Mouse (Mus musculus): Measurements from ENCODE around the gene Krtap13-1. TPM values are rescaled to one million over a fixed set of nuclear protein-coding genes. Genes with fewer than 3 reads are reported as not detected.
"Not testable (repeated sequence)": the region's sequence is repeated elsewhere in the genome, so short reads cannot be mapped to it uniquely, and the experiment has no call there.

Krtap13-1 gene
- polyA plus RNA-seq, 1 experiment from 2014 or later = not detected

DNA sequence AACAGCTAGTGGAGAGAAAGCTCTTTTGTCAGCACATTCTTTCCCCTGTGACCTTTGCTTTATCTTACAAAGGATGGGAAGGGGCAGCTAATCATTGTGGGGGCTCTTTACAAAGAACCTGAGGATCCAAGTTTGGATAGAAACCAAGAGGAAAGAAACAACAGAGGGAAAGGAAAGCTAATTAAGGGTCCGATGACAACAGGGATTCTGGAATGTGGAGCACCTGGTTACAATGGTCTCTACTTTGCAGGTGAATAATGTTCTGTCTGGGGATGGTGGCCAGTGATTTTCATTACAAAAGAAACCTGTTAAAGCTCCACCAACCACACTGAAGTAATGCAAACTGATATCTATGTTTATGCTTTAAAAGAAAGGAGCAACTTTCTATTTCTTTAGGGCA, 8.6 kb upstream of the Krtap13-1 start:
- H3K27me3 ChIP-seq (ENCODE audit: control insufficient read depth, insufficient read depth, low read length) = no peaks in the 10 kb centered on the region
- no peaks in the 10 kb centered on the region for H3K9me3 ChIP-seq (replicated peaks; ENCODE audit: control insufficient read depth, low read length)
- WGBS = 41% methylated on average over 1 of the region's 1 CpGs
- H3K4me1 ChIP-seq (ENCODE audit: control insufficient read depth, insufficient read depth, low read length) = no peaks in the 10 kb centered on the region
- no peaks in the 10 kb centered on the region for H3K36me3 ChIP-seq (ENCODE audit: control insufficient read depth, insufficient read depth, low read length)
- H3K4me3 ChIP-seq (replicated peaks; ENCODE audit: low read length) = no peak overlapping the region
- H3K27ac ChIP-seq (ENCODE audit: low read length) = no peak overlapping the region
- H3K9ac ChIP-seq (ENCODE audit: low read length) = no peak overlapping the region
- H3K4me2 ChIP-seq (ENCODE audit: low read depth, low read length) = no peak overlapping the region
- ATAC-seq (ENCODE audit: insufficient read depth, low FRiP score) = no peak

DNA sequence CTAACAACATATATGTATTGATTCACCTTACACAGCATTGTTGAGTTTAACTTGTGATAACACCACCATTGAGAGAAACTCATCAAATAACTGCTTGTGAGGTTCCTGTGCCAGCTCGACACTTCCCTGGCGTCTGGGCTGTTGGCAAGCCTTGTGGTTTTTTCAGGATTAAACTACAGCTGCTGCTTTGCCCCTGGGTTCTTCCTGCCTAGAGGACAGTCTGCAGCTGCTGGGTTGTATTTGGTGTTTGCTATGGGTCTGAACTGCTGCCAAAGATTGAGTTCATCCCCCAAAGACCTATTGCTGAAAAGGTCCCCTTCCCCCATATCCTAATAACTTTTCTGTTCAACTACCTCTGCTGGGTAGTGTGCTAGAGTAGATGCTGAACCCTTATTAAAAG, 6.7 kb downstream of the Krtap13-1 start:
- Histone ChIP-seq H3K4me2 (ENCODE audit: low read depth, low read length) (no peak overlapping the region), H3K4me3 (replicated peaks; ENCODE audit: low read length) (no peak overlapping the region), H3K9ac (ENCODE audit: low read length) (no peak overlapping the region), H3K9me3 (replicated peaks; ENCODE audit: control insufficient read depth, low read length) (no peaks in the 10 kb centered on the region), H3K27me3 (ENCODE audit: control insufficient read depth, insufficient read depth, low read length) (no peaks in the 10 kb centered on the region), H3K27ac (ENCODE audit: low read length) (no peak overlapping the region), H3K4me1 (ENCODE audit: control insufficient read depth, insufficient read depth, low read length) (no peaks in the 10 kb centered on the region), H3K36me3 (ENCODE audit: control insufficient read depth, insufficient read depth, low read length) (no peaks in the 10 kb centered on the region)
- WGBS = 49% methylated on average over 2 of the region's 2 CpGs
- ATAC-seq (ENCODE audit: insufficient read depth, low FRiP score) = no peak

DNA sequence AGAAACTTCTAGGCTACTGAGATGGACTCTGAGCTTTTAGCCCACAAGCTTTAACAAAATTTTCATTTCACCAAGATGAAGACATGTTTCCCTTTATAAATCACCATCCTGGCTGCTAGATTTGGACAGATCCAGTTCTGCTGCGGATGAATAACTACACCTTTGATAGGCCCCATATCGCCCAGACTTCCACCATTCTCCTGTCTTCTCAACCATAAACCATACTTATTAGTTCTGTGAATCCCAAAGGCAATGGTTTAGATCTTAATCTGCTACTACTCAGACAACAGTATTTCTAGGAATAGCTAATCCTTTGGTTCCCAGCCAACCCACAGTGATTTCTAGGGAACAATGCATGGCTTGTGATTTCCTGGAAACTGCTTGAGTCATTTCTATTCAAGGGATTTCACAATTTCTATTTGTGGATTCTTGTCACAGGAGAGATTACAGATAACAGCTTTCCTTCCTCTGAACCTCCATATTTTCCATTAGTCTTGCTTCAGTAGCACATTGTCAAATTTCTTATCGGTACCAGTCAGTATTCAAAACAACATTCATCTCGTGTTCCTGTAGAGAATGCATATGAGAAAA, 16.2 kb downstream of the Krtap13-1 start:
- no peak for ATAC-seq (ENCODE audit: insufficient read depth, low FRiP score)
- H3K36me3 ChIP-seq (ENCODE audit: control insufficient read depth, insufficient read depth, low read length) = no peaks in the 10 kb centered on the region
- H3K9me3 ChIP-seq (replicated peaks; ENCODE audit: control insufficient read depth, low read length) = no peaks in the 10 kb centered on the region
- H3K27ac ChIP-seq (ENCODE audit: low read length) = no peak overlapping the region
- H3K4me3 ChIP-seq (replicated peaks; ENCODE audit: low read length) = no peak overlapping the region
- H3K27me3 ChIP-seq (ENCODE audit: control insufficient read depth, insufficient read depth, low read length) = no peaks in the 10 kb centered on the region
- H3K4me1 ChIP-seq (ENCODE audit: control insufficient read depth, insufficient read depth, low read length) = no peaks in the 10 kb centered on the region
- 77% methylated on average over 4 of the region's 4 CpGs for WGBS
- H3K4me2 ChIP-seq (ENCODE audit: low read depth, low read length) = no peak overlapping the region
- H3K9ac ChIP-seq (ENCODE audit: low read length) = no peak overlapping the region

DNA sequence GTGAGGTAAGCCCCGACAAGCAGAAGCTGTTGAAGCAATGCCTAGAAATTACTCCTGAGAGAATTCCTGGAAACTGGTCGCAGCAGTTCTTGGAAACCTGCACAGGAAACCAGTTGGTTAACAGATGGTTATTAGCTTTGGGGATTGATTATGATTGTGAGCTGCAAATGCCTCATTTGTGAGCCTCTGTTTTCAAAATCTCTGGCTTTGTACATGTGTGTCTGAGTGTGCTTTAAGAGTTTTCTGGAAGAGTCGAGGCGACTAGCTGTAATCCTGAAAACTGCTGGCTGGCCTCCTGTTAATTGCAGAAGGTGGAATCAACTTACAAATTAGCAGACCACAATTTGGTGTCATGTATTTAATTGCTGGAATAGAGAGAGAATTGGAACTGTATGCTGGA, 19.3 kb downstream of the Krtap13-1 start:
- Histone ChIP-seq H3K4me2 (ENCODE audit: low read depth, low read length) (no peak overlapping the region), H3K9ac (ENCODE audit: low read length) (no peak overlapping the region), H3K36me3 (ENCODE audit: control insufficient read depth, insufficient read depth, low read length) (no peaks in the 10 kb centered on the region), H3K27ac (ENCODE audit: low read length) (no peak overlapping the region), H3K9me3 (replicated peaks; ENCODE audit: control insufficient read depth, low read length) (no peaks in the 10 kb centered on the region), H3K4me1 (ENCODE audit: control insufficient read depth, insufficient read depth, low read length) (no peaks in the 10 kb centered on the region), H3K27me3 (ENCODE audit: control insufficient read depth, insufficient read depth, low read length) (no peaks in the 10 kb centered on the region), H3K4me3 (replicated peaks; ENCODE audit: low read length) (no peak overlapping the region)
- WGBS = 72% methylated on average over 4 of the region's 4 CpGs
- no peak for ATAC-seq (ENCODE audit: insufficient read depth, low FRiP score)

DNA sequence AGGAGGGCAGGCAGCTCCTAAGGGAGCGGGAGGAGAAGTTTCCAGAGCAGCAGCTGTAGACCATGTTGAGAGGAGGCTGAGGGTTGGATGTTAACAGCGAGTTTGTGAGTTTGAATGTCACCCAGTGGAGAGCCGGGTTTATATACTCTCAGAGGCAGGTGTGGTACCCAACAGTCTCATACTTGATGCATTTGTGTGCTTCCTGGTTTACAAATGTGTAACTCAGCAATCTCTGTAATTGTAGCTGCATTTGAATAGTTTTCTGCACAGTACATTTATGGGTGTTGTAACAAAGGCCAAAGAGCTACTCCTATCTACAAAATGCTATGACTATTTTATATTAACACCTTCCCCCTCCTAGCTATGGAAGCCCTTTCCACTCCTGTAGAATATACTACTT, 22.9 kb downstream of the Krtap13-1 start, which contains the start of gene Krtap13:
Gene Krtap13 (minus strand): TSS at position 101 of the 400 bp plus-strand sequence.
- not testable (repeated sequence) for H3K36me3 ChIP-seq (ENCODE audit: control insufficient read depth, insufficient read depth, low read length); H3K4me2 ChIP-seq (ENCODE audit: low read depth, low read length); H3K27ac ChIP-seq (ENCODE audit: low read length); H3K4me3 ChIP-seq (replicated peaks; ENCODE audit: low read length); H3K27me3 ChIP-seq (ENCODE audit: control insufficient read depth, insufficient read depth, low read length); ATAC-seq (ENCODE audit: insufficient read depth, low FRiP score); H3K9me3 ChIP-seq (replicated peaks; ENCODE audit: control insufficient read depth, low read length); H3K4me1 ChIP-seq (ENCODE audit: control insufficient read depth, insufficient read depth, low read length); H3K9ac ChIP-seq (ENCODE audit: low read length)
- 70% methylated on average over 3 of the region's 3 CpGs for WGBS

DNA sequence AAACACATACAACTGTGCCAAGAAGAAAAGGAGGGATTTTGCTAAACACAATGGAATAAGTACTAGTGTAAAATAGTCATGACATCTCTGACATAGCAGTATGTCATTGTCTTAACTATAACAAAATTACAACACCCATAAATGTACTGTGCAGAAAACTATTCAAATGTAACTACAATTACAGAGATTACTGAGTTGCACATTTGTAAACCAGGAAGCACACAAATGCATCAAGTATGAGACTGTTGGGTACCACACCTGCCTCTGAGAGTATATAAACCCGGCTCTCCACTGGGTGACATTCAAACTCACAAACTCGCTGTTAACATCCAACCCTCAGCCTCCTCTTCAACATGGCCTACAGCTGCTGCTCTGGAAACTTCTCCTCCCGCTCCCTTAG, 29.9 kb downstream of the Krtap13-1 start, which contains the start of gene 2310034C09Rik:
Gene 2310034C09Rik (plus strand): TSS at position 301 of the 400 bp plus-strand sequence.
- ATAC-seq (ENCODE audit: insufficient read depth, low FRiP score); H3K4me3 ChIP-seq (replicated peaks; ENCODE audit: low read length); H3K4me2 ChIP-seq (ENCODE audit: low read depth, low read length); H3K9ac ChIP-seq (ENCODE audit: low read length); H3K27me3 ChIP-seq (ENCODE audit: control insufficient read depth, insufficient read depth, low read length); H3K36me3 ChIP-seq (ENCODE audit: control insufficient read depth, insufficient read depth, low read length); H3K9me3 ChIP-seq (replicated peaks; ENCODE audit: control insufficient read depth, low read length); H3K4me1 ChIP-seq (ENCODE audit: control insufficient read depth, insufficient read depth, low read length); H3K27ac ChIP-seq (ENCODE audit: low read length): not testable (repeated sequence)
- WGBS = 95% methylated on average over 3 of the region's 3 CpGs

DNA sequence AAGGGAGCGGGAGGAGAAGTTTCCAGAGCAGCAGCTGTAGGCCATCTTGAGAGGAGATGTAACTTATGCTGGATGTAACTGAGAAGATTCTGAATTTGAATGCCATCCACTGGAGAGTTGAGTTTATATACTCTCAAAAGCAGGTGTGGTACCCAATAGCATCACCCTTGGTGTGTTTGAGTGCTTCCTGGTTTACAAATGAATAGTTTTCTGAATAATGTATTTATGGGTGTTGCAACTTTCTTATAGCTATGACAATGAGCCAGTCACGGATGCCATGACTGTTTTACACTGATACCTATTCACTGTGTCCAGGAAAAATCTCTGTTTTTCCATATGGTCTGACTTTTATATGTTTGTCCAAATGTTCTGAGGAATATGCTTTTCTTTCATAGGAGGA, 45.4 kb downstream of the Krtap13-1 start, which contains the start of gene 2310057N15Rik:
Gene 2310057N15Rik (minus strand): TSS at position 101 of the 400 bp plus-strand sequence.
- no peaks in the 10 kb centered on the region for H3K9me3 ChIP-seq (replicated peaks; ENCODE audit: control insufficient read depth, low read length)
- H3K9ac ChIP-seq (ENCODE audit: low read length) = no peak within 1 kb of the TSS
- H3K27me3 ChIP-seq (ENCODE audit: control insufficient read depth, insufficient read depth, low read length) = no peaks in the 10 kb centered on the region
- no peak for ATAC-seq (ENCODE audit: insufficient read depth, low FRiP score)
- H3K27ac ChIP-seq (ENCODE audit: low read length) = no peak within 1 kb of the TSS
- WGBS = 86% methylated on average over 2 of the region's 2 CpGs
- H3K4me2 ChIP-seq (ENCODE audit: low read depth, low read length) = no peak within 1 kb of the TSS
- no peak within 1 kb of the TSS for H3K4me3 ChIP-seq (replicated peaks; ENCODE audit: low read length)
- H3K4me1 ChIP-seq (ENCODE audit: control insufficient read depth, insufficient read depth, low read length) = no peaks in the 10 kb centered on the region
- no peaks in the 10 kb centered on the region for H3K36me3 ChIP-seq (ENCODE audit: control insufficient read depth, insufficient read depth, low read length)

DNA sequence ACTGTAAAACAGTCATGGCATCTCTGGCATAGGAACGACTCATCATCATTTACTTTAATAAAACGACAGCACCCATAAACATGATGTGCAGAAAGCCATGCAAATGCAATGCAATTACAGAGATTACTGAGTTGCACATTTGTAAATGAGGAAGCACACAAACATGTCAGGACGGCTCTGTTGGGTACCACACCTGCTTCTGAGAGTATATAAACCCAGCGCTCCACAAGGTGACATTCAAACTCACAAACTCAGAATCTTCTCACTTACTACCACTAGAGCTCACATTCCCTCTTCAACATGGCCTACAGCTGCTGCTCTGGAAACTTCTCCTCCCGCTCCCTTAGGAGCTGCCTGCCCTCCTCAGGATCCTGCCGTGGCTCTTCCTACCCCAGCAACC, 48.9 kb downstream of the Krtap13-1 start, which contains the start of gene Gm5965:
Gene Gm5965 (plus strand): TSS at position 301 of the 400 bp plus-strand sequence.
- H3K27me3 ChIP-seq (ENCODE audit: control insufficient read depth, insufficient read depth, low read length) = no peaks in the 10 kb centered on the region
- H3K4me2 ChIP-seq (ENCODE audit: low read depth, low read length) = no peak within 1 kb of the TSS
- no peaks in the 10 kb centered on the region for H3K9me3 ChIP-seq (replicated peaks; ENCODE audit: control insufficient read depth, low read length)
- H3K4me1 ChIP-seq (ENCODE audit: control insufficient read depth, insufficient read depth, low read length) = no peaks in the 10 kb centered on the region
- ATAC-seq (ENCODE audit: insufficient read depth, low FRiP score) = no peak
- no peak within 1 kb of the TSS for H3K4me3 ChIP-seq (replicated peaks; ENCODE audit: low read length)
- no peaks in the 10 kb centered on the region for H3K36me3 ChIP-seq (ENCODE audit: control insufficient read depth, insufficient read depth, low read length)
- H3K27ac ChIP-seq (ENCODE audit: low read length) = no peak within 1 kb of the TSS
- no peak within 1 kb of the TSS for H3K9ac ChIP-seq (ENCODE audit: low read length)
- 82% methylated on average over 5 of the region's 6 CpGs for WGBS

Data from stomach, embryonic 16.5 days (tissue).